Mouse (Mus musculus): ENCODE measurements around the gene Otub1.

GRCm38 (mm10) chr19:7149158-7149685, 56.9 kb downstream of the Otub1 start:
- TF ChIP-seq MYOD1 (IDR thresholded peaks at IDR 0.05; ENCODE audit: control insufficient read depth in 1 of 3, insufficient read length in 2 of 3, low read depth in 2 of 3) (peak in 1 of 3 experiments; percentile 59), E2F4 (IDR thresholded peaks at IDR 0.05; ENCODE audit: insufficient read depth) (no peak), MAX (IDR thresholded peaks at IDR 0.05; ENCODE audit: low read depth) (no peak)

Data from myocyte (in vitro differentiated cells).